Mouse (Mus musculus) ES-E14 (cell line): ENCODE results near the gene Usp48. TPM values are rescaled to one million over a fixed set of nuclear protein-coding genes. Genes with fewer than 3 reads are reported as not detected.

Experiments
- DNase-seq: peaks from one replicate; pipeline ENCODE4 v3.0.0-alpha.2; 2013; ENCODE audit warnings: low read depth, low spot score
- H3K27ac ChIP-seq: 2 replicates; pipeline ENCODE4 v1.5.1; 2012; ENCODE audit warnings: low read depth, mild to moderate bottlenecking, low read length, moderate library complexity, mixed read lengths; ENCODE audit not compliant: poor library complexity, insufficient read depth, severe bottlenecking
- H3K36me3 ChIP-seq: 2 replicates; pipeline ENCODE4 v1.6.1; 2012; ENCODE audit warnings: mild to moderate bottlenecking, low read length, moderate library complexity, mixed read lengths; ENCODE audit not compliant: control insufficient read depth, poor library complexity, insufficient read depth, severe bottlenecking
- H3K4me1 ChIP-seq, 2 experiments: fragments of 150-350 bp in 1 of 2; sonication (generic) in 1 of 2; 2 replicates each; pipeline ENCODE4 v1.6.1; 2012; ENCODE audit warnings: low read length in 2 of 2, mild to moderate bottlenecking in 1 of 2, mixed read lengths in 1 of 2; ENCODE audit not compliant: control insufficient read depth in 2 of 2, insufficient read depth in 2 of 2, poor library complexity in 1 of 2
- H3K4me3 ChIP-seq, 2 experiments: fragments of 150-350 bp in 1 of 2; sonication (generic) in 1 of 2; 2 replicates each; pipeline ENCODE4 v1.5.1; 2012; ENCODE audit warnings: low read length in 2 of 2, low read depth in 1 of 2, mild to moderate bottlenecking in 1 of 2, mixed read lengths in 1 of 2; ENCODE audit not compliant: insufficient read depth in 1 of 2, poor library complexity in 1 of 2, severe bottlenecking in 1 of 2
- H3K9ac ChIP-seq: 2 replicates; pipeline ENCODE4 v1.6.1; 2012; ENCODE audit warnings: low read depth, mild to moderate bottlenecking, low read length, mixed read lengths; ENCODE audit not compliant: poor library complexity, insufficient read depth, severe bottlenecking
- H3K9me3 ChIP-seq: fragments of 150-350 bp; sonication (generic); 2 replicates; pipeline ENCODE4 v1.6.1; 2012; ENCODE audit warnings: low read depth, mild to moderate bottlenecking, low read length; ENCODE audit not compliant: control insufficient read depth, insufficient read depth
- CHD2 ChIP-seq: IDR thresholded peaks from 2 replicates; pipeline ENCODE4 v1.6.1; 2014; ENCODE audit warnings: mild to moderate bottlenecking, low read depth, low read length, inconsistent platforms
- HCFC1 ChIP-seq: IDR thresholded peaks from 2 replicates; pipeline ENCODE4 v1.6.1; 2012; ENCODE audit warnings: low read length, inconsistent platforms, borderline replicate concordance; ENCODE audit not compliant: insufficient read depth
- MAFK ChIP-seq: IDR thresholded peaks from 2 replicates; pipeline ENCODE4 v1.6.1; 2014; ENCODE audit warnings: mild to moderate bottlenecking, low read depth, low read length, inconsistent platforms; ENCODE audit not compliant: insufficient read depth
- ZC3H11A ChIP-seq: IDR thresholded peaks from 2 replicates; pipeline ENCODE4 v1.6.1; 2012; ENCODE audit warnings: low read depth, mild to moderate bottlenecking, inconsistent platforms, low read length, borderline replicate concordance
- ZNF384 ChIP-seq: IDR thresholded peaks from 2 replicates; pipeline ENCODE4 v1.6.1; 2012; ENCODE audit warnings: low read depth, low read length, inconsistent platforms
- in situ Hi-C, 2 experiments: fragments of 600-800 bp; cut with MboI; formaldehyde crosslinking; loops; one replicate each; pipeline ENCODE4 v1.15.1; 2025; ENCODE audit warnings: low sequenced_read_pairs in 2 of 2, inconsistent platforms in 1 of 2; ENCODE audit not compliant: unreplicated experiment in 2 of 2
- total RNA-seq: library from RNA; depleted of rRNA; stranded (reverse); fragments of 300-350 nt; gene quantifications from 2 replicates; pipeline ENCODE4 v1.2.3, GENCODE M21; 2012

Usp48 gene
- total RNA-seq, 1 experiment = 173 TPM

- no peaks in the 10 kb centered on the region for H3K9me3 ChIP-seq
- in situ Hi-C loops = no loop called here
- peaks cover 0 to 5% of the 10 kb centered on the region in 2 experiments; a peak in 1 of 4 replicates for H3K4me1 ChIP-seq
- no peak for DNase-seq
- H3K4me3 ChIP-seq = no peak overlapping the region
- no peak for TF ChIP-seq ZNF384
- TF ChIP-seq ZC3H11A = no peak
- TF ChIP-seq MAFK = no peak
- no peak for TF ChIP-seq CHD2
- TF ChIP-seq HCFC1 = no peak
- no peak overlapping the region for H3K27ac ChIP-seq
- no peaks in the 10 kb centered on the region for H3K36me3 ChIP-seq
- H3K9ac ChIP-seq = no peak overlapping the region
These were observed 82.0 kb downstream of the Usp48 start for GRCm38 (mm10) chr4:137675566-137675965.

GRCm38 (mm10) chr4:137676057-137676456 lies 82.5 kb downstream of the Usp48 start:
- Histone ChIP-seq H3K27ac (no peak overlapping the region), H3K4me3 (no peak overlapping the region), H3K9ac (no peak overlapping the region), H3K36me3 (no peaks in the 10 kb centered on the region), H3K9me3 (no peaks in the 10 kb centered on the region), H3K4me1 (peaks cover 0 to 5% of the 10 kb centered on the region in 2 experiments; a peak in 1 of 4 replicates)
- in situ Hi-C loops = no loop called here
- DNase-seq = peak; percentile 56
- TF ChIP-seq ZC3H11A (peak; percentile 46; the same call in 1 of the 2 replicates), ZNF384 (no peak)

GRCm38 (mm10) chr4:137676700-137677484 lies 83.3 kb downstream of the Usp48 start:
- DNase-seq = no peak
- Histone ChIP-seq H3K36me3 (no peaks in the 10 kb centered on the region), H3K9me3 (no peaks in the 10 kb centered on the region), H3K9ac (no peak overlapping the region), H3K4me3 (no peak overlapping the region), H3K4me1 (peaks cover 0 to 7% of the 10 kb centered on the region in 2 experiments; a peak in 2 of 4 replicates), H3K27ac (no peak overlapping the region)
- no peak for TF ChIP-seq ZC3H11A
- no peak for TF ChIP-seq CHD2
- no peak for TF ChIP-seq HCFC1
- no peak for TF ChIP-seq MAFK
- no peak for TF ChIP-seq ZNF384
- in situ Hi-C loops = no loop called here

- peaks cover 0 to 14% of the 10 kb centered on the region in 2 experiments; a peak in 2 of 4 replicates for H3K4me1 ChIP-seq
- H3K4me3 ChIP-seq = no peak overlapping the region
- H3K27ac ChIP-seq = no peak overlapping the region
- in situ Hi-C loops = no loop called here
- DNase-seq = no peak
- no peaks in the 10 kb centered on the region for H3K9me3 ChIP-seq
- no peak for TF ChIP-seq ZNF384
- no peaks in the 10 kb centered on the region for H3K36me3 ChIP-seq
- no peak overlapping the region for H3K9ac ChIP-seq
These were observed 84.4 kb downstream of the Usp48 start for GRCm38 (mm10) chr4:137677906-137678305.

GRCm38 (mm10) chr4:137678568-137678967 lies 85.0 kb downstream of the Usp48 start:
- H3K9ac ChIP-seq = no peak overlapping the region
- no peak for TF ChIP-seq HCFC1

More at GRCm38 (mm10) chr4:137678568-137678967, 85.0 kb downstream of the Usp48 start:
- H3K4me3 ChIP-seq = no peak overlapping the region
- H3K36me3 ChIP-seq = no peaks in the 10 kb centered on the region
- in situ Hi-C loops = no loop called here
- no peak for DNase-seq
- H3K4me1 ChIP-seq = peaks cover 0 to 15% of the 10 kb centered on the region in 2 experiments; a peak in 2 of 4 replicates
- no peaks in the 10 kb centered on the region for H3K9me3 ChIP-seq
- H3K27ac ChIP-seq = no peak overlapping the region
